Mouse (Mus musculus): ENCODE results near the gene Smim24.
A peak's percentile ranks its signal among the peaks of the same experiment; 100 is the strongest.

GRCm38 (mm10) chr10:81365672-81366476 lies 27.0 kb upstream of the Smim24 start, which contains the start of gene 4930404N11Rik:
- TF ChIP-seq POLR2A (IDR thresholded peaks at IDR 0.05; ENCODE audit: control insufficient read depth, low read depth, low read length) (peak; percentile 80; the same call in 1 of the 2 replicates), CTCF (IDR thresholded peaks at IDR 0.05; ENCODE audit: control insufficient read depth, insufficient read depth, insufficient replicate concordance, low read depth, low read length) (no peak)
